Mouse (Mus musculus) megakaryocyte, adult 5-6 weeks (primary cell): ENCODE data around the gene Enpp4. TPM values are rescaled to one million over a fixed set of nuclear protein-coding genes. Genes with fewer than 3 reads are reported as not detected.

ENCODE experiments used
- ATAC-seq: 2 replicates; pipeline ENCODE4 v1.8.0; 2016; ENCODE audit warnings: mild to moderate bottlenecking, inconsistent platforms; ENCODE audit not compliant: poor library complexity, severe bottlenecking
- total RNA-seq, 2 experiments: library from RNA; stranded (forward) in 1 of 2; stranded (reverse) in 1 of 2; fragments of 153-499, 151-499 nt in 1 of 2; fragments of 221-1000, 200-1000 nt in 1 of 2; gene quantifications; 2 replicates each; pipeline versions ENCODE4 v1.2.3 to v1.2.4; 2015 to 2017

Enpp4 gene
- total RNA-seq (2015) (2.1 and 4.2 TPM in 2 replicates), total RNA-seq (2017) (2.5 and 3.0 TPM in 2 replicates)

DNA sequence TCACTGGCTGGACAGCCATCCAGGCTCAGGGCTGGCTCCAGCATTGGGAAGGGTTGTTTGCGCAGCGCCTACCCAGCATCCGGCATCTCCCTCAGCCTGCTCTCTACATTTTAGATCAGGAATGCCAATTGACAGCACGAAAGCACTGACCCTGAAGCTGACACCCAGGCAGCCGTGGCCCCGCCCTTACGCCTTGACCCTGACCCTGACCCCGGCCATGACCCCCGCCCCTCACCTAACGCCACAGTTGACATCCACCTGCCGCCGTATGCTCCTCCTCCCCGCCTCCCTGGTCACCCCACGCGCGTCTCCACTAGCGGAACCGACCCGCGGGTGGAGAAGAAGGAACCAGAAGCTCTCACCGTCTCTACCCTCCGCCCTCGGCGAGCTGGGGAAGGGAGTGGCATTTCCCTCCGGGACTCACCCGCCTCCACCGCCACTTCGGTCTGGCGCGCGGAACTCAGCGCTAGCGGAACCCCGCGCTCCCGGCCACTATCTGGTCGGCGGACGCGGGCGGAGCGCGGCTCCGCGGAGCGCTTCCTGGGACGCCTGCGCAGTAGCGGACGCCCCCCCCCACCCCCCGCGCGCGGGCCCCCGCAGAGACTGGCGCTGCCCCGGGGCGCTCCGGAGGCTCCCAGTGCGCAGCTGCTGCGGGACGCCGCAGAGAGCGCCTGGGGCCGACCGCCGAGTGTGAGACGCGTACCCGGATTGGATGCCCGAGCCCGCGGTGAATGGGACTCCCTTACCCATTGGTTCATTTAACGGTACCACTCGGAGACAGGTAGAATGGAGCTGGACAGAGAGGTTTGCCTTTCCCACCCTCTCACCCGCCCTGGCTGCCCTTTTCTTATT is at the start of gene Enpp4:
TSS of gene Enpp4 (minus strand) at position 523 of the 852 bp plus-strand sequence.
- peak; percentile 88 for ATAC-seq

DNA sequence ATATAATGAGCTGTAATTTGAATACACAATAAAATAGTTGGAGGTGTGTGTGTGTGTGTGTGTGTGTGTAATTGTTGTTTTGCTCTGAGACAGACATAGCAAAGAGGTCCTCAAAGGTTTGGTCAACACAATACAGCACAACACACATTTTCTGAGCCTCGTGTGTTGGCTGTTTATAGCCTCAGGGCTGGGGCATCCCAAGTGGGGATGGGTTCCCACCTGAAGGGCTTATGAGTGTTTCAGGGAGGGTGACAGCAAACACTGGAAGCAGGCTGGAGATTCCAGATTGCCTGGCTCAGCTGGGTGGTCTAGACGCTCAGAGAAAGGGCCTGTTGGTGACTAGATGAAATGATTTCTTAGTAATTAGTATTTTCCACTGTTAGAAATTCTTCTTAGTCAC is 49.6 kb upstream of the Enpp4 start:
- no peak for ATAC-seq

- ATAC-seq, result no peak
These were observed 48.3 kb upstream of the Enpp4 start for GRCm38 (mm10) chr17:44153871-44154270.

DNA sequence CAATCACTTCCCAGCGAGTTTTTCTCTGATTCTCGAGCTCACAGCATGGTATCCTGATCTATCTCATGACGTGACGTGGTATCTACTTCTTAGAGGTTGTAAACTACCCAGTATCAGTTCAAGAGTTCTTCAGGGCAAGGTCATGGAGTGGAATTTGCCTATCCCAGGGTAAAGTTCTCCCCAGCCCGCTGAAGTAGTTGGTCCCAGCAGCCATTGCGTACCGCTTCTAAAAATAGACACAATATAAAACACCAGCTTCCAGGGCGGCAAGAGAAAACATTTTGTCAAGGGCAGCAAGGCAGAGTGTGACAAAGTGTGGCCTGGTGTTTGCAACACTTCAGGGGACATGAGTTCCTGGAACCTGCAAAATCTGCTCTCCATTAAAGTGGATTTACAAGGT is 46.3 kb upstream of the Enpp4 start:
- ATAC-seq, result no peak

GRCm38 (mm10) chr17:44151130-44151529 is 45.5 kb upstream of the Enpp4 start:
- ATAC-seq, result peak; percentile 82

DNA sequence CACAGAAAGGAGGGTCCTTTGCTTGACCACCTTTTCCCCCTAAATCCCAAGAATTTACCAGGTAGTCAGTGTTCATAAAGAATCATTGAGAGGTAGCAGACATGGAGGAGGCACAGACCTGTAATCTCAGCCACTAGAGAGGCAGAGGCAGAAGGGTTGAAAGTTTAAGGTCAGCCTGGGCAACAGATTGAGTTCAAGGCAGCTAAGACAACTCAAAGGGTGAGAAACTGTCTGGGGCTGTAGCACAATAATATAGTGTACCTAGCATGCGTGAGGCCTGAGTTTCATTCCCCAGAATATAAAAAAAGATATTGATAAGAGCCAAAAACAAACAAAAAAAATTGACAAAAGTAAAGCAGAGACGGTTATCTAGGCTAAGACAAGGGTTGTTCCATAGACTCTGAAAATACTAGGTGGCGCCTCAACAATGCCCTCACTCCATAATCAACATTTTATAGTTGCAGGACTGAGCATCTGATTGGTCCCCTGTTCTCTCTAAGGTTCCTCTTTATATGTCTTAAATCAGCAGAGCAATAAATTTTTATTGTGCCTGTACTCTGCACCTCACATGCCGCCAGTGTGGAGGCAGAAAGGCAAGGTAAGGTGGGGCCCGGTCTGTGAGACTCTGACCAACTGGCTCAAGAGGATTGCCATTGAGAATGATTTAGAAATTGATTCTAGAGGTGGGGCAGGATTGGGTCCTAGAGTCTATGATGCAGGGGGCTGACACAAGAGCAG is 42.7 kb upstream of the Enpp4 start:
- ATAC-seq, result no peak

GRCm38 (mm10) chr17:44145806-44146205 is 40.2 kb upstream of the Enpp4 start:
- ATAC-seq, result no peak

GRCm38 (mm10) chr17:44136863-44137640 is 31.4 kb upstream of the Enpp4 start:
- peak; percentile 87 for ATAC-seq

DNA sequence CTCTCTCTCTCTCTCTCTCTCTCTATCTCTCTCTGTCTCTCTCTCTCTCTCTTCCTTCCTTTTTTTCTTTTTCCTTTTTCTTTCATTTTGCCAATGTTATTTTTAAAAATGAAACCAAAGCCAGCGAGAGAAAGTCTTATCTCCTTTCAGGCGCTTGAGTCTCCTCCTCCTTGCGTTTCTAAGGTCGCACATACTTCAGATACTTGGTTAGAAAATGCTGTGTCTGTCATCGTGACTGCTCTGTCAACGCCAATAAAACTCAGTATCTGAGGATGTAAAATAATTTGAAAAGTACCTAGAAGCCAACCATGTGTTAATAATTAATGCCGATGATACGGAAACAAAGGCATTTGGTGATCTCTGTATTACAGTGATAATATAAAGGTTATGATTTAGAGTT is 30.4 kb upstream of the Enpp4 start:
- ATAC-seq, result no peak

- ATAC-seq, result no peak
These were observed 28.9 kb upstream of the Enpp4 start for GRCm38 (mm10) chr17:44134545-44134944.

GRCm38 (mm10) chr17:44134106-44134505 is 28.5 kb upstream of the Enpp4 start:
- no peak for ATAC-seq

DNA sequence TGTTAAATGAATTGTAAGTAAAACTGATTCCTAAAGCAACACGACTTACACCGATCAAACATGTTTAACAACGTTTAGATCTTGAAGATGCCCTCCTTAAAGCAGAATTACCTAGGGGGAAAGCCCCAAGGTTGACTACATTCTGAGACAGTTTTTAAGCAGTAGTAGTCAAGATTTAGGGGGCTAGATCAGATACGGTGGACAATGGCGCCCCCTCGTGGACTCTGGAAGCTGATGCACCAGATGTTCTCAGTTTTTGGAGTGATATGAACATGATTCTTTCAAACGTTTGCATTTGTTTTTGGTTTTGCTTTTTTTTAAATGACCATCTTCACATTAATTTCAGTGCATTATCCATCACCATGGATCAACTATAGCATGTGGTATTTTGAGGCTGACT is 24.8 kb upstream of the Enpp4 start:
- ATAC-seq, result peak; percentile 84

DNA sequence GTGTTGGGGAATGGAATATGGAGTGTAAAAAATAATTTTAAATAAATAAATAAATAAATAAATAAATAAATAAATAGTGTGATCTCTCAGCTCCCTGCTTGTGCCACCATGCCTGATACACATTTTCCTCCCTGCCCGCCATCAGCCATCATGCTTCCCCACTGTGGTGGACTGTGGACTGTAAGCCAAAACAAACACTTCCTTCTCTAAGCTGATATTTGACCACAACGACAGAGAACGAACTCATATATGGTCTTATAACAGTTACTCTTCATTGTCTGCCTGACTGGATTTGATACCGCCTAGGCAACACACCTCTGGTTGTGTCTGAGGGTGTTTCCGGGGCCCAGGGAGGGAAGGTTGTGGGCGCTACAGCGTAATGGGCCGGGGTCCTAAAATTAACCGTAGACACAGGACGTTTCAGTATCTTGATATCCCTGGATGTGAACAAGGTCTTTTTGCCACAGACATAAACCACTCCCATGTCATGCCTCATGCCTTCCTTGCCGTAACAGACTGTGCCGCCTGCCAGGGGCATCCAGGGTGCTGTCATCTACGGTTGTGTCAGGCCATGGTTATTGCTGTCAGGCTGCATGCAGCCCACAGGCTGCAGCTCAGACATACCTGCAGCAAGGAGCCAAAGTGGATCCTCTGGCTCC is 23.6 kb upstream of the Enpp4 start:
- ATAC-seq, result no peak

GRCm38 (mm10) chr17:44121366-44122100 is 15.9 kb upstream of the Enpp4 start:
- peak; percentile 51 for ATAC-seq

- ATAC-seq, result no peak
These were observed 12.6 kb upstream of the Enpp4 start for GRCm38 (mm10) chr17:44118231-44118630.

DNA sequence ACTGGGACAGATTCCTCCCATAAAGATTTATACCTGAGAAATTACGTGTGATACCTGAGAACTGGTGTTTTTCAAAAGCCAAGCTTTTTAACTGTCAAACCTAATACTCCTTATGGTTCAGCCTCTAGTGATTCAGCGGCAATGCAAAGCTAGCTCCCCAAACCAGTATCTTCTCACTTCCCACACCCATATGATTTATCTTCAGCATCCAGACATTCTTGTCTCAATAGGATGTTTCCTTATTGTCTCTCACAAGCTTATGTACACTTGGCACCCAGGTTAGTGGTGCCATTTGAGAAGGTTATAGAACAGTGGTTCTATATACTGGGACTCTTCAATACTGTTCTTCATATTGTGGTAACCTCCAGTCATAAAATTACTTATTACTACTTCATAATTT is 12.1 kb upstream of the Enpp4 start:
- ATAC-seq, result no peak

- ATAC-seq, result no peak
These were observed 11.0 kb upstream of the Enpp4 start for GRCm38 (mm10) chr17:44116584-44116983.

DNA sequence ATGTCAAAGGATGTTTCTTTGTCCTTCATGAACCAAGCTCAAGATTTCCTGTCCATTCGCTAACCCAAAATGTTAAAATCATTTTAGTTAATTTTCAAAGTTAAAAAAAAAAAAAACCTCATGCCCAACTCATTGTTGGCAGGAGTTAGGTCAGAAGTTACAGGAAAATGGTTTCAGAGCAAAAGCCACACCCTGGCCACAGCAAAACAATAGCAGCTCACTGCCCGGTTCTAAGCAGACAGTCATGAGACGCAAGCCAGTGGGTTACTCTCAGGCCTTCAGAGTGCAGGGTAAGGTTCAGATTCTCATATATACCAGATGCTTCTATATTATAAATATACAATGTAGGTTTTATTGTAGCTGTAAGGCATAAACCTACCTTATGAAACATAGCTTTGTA is 2.7 kb upstream of the Enpp4 start:
- ATAC-seq, result no peak

- ATAC-seq, result no peak
These were observed 3.6 kb downstream of the Enpp4 start for GRCm38 (mm10) chr17:44101961-44102360.

DNA sequence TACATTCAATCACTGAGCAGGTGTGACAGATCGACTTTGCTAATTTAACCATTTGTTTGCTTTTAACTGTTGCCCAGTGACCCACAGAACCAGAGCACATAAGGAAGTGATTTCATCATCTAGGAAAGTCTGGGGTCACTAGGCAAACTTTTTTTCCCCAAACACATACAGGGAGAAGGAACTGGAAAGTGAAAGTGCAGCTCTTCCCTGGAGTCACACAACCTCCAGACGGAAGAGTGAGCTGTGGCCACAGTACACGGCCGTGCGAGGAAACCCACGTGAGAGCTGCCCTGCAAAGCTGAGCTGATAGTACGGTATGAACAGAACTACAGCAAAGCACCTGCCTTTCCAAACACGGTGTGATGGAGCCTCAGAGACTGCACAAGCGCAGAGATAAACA is 4.7 kb downstream of the Enpp4 start:
- ATAC-seq, result peak; percentile 11; the same call in 1 of the 2 replicates
